15 mouse cellular contexts compared by ENCODE assay signal in the genomic region with DNA sequence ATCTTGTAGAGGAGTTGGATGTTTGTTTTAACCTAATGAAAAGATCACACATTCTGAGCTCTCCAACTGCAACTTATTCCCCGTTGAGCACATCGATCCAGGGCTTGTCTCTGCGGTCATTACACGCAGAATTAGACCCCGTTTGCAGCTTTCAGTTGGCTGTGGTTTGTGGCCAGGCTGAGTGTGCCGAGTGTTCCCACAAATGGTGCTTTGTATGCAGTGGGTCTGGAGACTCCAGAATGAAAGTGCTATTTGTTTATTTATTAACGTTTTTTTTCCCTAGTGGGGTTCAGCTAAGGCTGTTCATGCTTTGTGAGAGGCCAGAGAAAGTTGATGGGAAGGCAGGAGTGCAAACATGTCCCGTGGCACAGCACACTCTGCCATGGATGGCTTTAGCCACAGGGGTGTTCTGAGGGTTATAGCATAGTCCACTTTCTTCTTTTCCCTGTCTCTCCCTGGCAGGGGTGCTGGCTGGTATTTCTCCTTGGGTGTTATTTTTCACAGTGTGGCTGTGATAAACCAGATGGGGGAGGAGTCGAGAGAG.
"Had no signal": no experiment of that assay in that cellular context is flagged by ENCODE, and none has a peak within 500 bp of the region (broad histone marks: within the 10 kb centered on the region; RNA-seq: fewer than 3 reads in every experiment).

No protein-coding gene starts in this region.

- ATAC-seq: inflammation-experienced regulatory T-cells, adult 6 months; intestine, postnatal 0 days; lung, postnatal 0 days had no signal

- H3K36me3 ChIP-seq: liver, embryonic 15.5 days had no signal

- H3K27me3 ChIP-seq: liver, embryonic 15.5 days had no signal

- H3K4me1 ChIP-seq: liver, embryonic 15.5 days had no signal

- H3K9ac ChIP-seq: liver, embryonic 15.5 days had no signal

- DNase-seq: kidney, adult 9 months; kidney, postnatal 36 days; left cerebral cortex, postnatal 4 days; lung, adult 2 months; lung, postnatal 36 days; midbrain, embryonic 14.5 days; right cerebral cortex, postnatal 25 days; thymus, adult 18-20 months; thymus, postnatal 25 days had no signal

- H3K4me2 ChIP-seq: liver, embryonic 11.5 days; liver, embryonic 15.5 days had no signal

- H3K27ac ChIP-seq: kidney, postnatal 0 days; liver, embryonic 15.5 days had no signal

- H3K4me3 ChIP-seq: liver, embryonic 15.5 days had no signal

- H3K9me3 ChIP-seq: liver, embryonic 15.5 days had no signal
